Mouse (Mus musculus): ENCODE results near the gene Eml2.

Eml2 gene

DNA sequence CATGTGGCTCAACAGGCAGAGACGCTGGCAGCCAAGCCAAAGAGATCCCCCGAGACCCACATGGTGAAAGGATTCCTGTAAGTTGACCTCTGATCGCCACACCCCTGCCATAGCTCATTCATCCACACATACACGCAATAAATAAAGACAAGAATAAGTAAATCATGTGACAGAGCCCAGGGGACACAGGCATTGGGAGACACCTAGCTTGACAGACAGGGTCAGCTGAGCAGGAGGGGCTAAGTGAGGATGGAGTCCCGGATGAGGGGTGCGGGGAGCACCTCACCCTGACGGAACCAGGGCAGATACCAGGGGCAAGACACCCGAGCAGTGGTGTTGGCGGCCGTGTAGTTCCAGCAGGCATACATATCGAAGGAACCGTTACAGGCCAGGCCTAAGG is 12.5 kb upstream of the Eml2 start:
- no peak for DNase-seq

DNA sequence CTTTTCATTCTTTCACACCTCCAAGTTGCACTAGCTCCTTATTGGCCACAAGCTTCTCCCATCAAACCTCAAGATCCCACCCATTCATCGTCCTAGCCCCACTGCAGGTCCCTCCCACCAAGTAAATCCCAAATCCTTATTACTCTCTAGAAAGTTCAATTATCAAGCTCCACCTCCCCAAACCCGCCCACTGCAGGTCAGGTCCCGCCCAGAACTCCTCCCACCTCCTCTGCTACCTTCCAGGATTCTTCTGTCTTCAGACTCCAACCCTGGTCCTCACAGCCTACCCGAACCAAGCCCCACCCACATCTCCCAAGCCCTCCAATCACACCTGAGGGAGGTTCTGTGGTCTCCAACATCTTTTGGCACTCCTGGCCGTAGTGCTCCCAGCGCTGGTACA is 12.0 kb upstream of the Eml2 start:
- DNase-seq: no peak

DNA sequence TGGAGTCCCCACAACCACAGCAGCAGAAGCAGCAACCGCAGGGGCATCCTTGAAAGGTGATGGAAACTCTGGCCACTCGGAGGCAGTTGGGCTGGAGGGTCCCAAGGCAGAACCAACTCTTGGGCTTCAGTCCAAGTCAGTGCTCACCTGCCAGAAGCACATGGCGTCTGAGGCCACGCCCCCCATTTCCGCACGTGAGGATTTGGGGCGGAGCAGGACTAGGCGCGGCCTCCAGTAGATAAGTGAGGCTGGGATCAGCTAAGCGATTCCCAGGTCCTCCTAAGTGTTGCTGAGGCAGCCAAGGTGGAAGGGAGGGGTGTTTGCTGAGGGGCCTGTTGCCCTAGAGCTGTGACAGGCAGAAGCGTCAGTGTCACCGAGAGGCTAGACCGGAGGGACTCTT is 11.2 kb upstream of the Eml2 start:
- DNase-seq: peak; percentile 11

DNA sequence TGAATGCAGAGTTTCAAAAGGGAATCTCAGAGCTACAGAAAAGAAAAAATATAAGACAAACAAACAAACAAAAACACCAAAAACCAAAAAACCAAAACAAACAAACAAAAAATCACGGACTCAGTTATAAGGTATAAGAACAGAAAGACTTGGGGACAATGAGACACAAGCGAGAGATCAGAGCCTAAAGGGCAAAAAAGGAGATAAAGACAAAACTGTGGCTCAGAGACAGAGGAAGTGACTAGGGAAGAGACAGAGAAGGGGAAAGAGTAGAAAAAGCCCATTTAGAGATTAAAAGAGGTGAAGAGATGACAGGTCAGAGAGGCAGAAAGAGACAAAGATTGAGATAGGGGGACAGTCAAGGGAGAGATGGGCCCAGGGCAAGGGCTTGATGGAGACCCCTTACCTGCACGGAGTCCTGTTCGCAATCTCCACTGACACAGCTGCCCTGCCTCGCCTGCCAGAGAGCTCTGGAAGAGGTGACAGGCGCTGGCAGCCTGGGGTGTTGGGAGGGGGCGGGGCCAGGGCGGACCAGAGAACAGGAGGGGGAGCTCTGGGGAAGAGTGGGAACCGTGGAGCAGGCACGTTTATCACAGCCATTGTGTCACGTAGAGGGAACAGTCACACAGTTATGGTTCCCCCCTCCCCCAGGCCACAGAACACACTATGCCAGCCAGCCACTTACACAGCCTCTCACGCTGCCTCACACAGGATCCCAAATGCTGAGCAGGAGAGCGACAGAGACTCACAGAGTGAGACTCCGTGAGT is 10.4 kb upstream of the Eml2 start, which contains the start of gene Gipr:
Gene Gipr, minus strand, starts transcription at position 472 of the 768 bp plus-strand sequence.
- peak; percentile 8 for DNase-seq

DNA sequence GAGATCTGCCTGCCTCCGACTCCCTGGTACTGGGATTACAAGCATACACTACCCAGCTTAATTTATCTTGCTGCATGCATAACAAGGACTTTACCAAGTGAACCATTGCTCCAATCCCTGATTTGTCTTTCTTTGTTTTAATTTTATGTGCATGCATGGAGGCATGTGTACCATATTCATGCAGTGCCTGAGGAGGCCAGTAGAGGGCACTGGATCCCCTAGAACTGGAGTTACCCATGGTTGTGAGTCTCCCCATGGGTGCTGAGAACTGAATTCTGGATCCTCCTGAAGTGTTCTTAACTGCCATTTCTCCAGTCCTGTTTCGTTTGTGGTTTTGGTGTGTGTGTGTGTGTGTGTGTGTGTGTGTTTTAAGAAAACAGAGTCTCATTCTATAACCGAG is 9.2 kb upstream of the Eml2 start:
- DNase-seq: peak; percentile 5

DNA sequence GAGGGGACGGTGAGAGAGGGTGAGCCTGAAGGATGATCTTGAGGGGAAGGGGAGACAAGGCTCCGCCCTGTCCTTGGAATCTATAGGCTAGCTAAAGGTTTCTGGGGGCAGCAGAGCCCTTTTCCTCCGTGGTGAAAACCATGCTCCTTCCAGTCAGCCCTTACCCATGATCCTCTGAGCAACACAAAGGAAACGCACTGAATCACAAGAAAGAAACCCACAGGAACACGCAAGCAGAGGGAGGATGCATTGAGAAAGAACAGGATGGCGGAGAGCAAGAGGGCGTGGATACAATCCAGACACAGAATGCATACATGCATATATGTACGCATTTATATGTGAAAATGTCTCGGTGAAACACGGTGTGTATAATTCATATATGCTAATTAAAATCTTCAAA is 6.7 kb upstream of the Eml2 start:
- no peak for DNase-seq

DNA sequence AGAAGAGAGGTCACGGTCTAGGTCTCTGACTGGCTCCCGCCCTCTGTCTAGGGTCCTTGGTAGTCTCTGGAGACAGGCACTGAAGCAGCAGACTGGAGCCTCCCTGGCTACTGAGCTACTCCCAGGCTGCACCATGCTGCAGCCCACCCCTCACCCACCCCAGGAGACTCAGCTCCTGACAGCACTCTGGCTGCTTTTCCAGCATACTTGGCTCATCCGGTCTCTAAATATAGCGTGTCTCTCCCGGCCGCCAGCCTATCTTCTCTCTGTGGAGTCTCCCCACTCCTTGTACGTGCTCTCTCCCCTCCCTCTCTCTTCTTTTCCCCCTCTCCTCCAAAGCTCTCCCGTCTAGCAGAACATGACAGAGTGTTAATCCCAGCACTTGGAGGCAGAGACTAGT is 6.1 kb upstream of the Eml2 start:
- no peak for DNase-seq

DNA sequence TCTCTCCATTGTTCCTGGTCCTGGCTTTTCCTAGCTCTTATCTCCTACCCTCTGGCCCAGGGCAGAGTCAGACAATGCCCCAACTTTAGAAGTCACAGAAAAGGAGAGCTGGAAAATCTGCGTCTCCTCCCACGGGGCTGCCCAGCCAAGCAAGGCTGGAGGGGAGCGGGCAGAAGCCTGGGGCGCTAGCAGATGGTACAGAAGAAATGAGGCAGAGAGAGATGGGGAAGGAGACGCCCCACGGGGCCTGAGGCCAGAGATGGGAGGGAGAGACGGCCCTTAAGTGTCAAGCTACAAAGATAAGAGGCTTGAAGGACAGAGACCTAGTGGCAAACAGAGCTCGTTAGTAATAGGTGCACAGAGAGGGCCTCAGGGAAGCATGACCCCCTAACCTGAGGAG is 4.4 kb upstream of the Eml2 start:
- peak; percentile 57 for DNase-seq

DNA sequence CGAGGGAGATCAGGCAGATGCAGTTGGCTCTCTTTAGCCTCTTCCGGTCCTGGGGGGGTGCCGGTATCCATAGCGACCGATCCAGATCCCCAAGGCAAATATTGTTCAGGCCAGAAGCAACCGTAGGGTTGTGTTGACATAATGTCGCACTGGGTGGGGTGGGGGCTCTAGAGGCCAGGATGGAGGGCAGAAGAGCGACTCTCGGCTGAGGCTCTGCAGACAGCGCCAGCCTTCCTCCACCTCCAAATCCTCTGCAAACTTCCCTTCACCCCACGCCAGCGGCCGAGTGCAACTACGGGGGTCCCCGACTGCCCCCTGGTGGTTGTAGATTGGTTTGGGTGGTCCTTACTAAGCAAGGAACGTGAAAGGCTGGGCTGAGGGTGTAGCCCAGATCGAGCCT is 3.3 kb upstream of the Eml2 start:
- DNase-seq: peak; percentile 74

DNA sequence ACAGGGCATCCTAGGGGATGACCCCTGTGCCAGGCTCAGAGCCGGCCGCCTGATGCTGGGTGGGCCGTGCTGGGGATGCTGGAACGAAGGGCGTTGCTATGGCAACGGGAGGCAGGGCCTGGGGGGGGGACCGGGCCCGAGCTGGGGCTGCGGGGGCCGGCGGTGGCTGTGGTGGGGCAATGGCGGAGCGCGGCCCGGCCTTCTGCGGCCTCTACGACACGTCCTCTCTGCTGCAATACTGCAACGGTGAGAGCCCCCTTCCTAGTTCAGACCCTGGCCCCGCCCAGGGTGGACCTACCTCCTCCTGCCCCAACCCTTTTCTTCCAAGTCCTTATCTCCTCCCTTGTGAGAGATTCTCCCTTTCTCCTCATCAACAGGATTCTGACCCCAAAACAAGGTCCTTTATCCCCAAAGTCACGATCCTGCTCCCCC is 311 bp downstream of the Eml2 start:
- DNase-seq: no peak

DNA sequence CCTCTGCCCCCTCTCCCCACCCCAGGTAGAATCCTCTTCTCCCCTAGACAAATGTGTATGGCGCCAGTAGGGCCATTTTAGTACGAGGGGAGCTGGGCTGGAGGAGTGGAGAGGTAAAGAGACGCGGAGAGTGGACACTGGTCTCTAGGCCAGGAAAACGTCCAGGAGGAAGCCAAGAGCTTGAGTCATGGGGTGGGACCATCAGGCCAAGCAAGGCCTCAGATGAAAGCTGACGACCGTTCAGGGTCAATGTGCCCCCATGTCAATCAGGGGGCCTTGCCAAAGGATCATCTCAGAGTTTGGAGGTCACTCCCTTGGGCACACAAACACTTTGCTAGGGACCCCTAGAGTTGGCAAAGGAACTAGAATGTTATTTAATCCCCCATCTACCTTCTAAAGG is 995 bp downstream of the Eml2 start:
- peak; percentile 66 for DNase-seq

DNA sequence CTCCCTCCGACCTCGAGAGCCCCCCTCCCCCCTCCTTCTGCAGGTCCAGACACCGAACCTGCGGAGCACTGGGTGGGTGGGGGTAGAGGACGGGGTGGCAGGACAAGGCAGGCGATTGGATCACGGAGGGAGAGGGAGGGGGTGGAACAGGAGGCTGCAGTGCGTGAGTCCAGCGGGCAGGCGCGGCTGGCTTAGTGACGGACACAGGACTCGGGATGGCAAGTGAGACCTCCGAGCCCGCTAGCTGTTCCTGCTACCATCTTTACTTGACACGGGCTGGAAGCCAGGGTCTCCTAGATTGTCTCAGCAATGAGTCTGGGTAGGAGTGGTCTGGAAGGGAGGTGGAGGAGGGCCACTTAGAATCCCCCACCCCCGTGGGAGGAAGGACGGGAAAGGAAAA is 1.8 kb downstream of the Eml2 start:
- peak; percentile 79 for DNase-seq

DNA sequence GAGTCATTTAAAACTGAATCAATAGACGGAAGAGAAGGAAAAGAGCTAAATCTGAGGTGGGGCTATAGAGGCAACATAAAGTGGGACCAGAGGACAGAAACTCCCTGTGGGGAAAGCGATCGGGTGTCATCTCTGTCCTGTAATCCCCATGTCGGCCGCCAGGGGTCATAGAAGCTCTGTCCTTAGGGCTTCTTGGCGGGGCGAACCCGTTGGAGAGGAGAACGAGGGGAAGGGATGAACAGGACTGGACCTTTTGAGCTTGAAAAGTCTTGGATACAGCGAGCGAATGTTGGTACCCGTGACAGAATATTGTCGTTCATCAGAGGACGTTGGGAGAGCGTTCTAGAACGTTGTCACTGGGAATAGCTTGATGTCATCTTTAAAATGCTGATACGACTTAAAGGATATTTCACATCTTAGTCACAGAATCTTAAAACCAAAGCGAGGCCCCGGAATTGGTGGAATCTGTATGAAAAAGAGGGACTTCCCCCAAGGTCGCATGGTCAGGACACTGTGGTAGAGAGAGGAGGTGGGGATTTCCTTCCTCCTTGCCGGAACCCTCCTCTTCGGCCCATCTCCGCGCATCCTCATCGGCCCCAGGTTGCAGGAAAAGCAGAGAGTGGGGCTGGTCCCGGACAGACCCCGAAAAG is 2.3 kb downstream of the Eml2 start:
- DNase-seq: peak; percentile 83

DNA sequence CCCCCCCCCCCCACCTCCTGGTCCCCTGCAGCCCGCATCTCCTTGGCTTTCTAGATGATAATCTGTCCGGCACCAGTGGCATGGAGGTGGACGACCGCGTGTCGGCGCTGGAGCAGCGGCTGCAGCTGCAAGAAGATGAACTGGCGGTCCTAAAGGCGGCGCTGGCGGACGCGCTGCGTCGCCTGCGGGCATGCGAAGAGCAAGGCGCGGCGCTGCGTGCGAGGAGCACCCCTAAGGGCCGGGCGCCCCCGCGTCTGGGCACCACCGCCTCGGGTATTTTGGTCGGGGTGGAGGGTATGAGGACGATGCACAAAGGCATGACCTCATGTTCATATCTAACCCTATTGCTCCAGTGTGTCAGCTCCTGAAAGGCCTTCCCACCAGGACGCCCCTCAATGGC is 3.0 kb downstream of the Eml2 start:
- DNase-seq: peak; percentile 63

DNA sequence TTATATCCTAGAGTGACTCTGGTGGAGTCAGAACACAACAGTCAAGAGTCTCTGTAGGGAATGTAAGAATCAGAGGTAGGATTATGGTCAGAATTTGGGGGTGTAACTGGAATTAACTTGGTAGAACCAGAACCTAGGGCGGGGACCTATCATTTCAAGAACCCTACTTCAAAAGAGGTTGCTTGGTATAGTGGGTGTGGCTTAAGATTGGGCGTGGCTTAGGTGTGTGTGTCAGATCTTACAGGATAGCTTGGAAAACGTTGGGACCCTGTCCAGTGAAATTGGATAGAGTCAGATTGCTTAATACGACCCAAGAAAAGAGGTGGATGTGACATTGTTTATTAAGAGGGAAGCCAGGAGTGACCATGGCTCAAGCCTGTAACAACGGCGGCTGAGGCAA is 3.7 kb downstream of the Eml2 start:
- DNase-seq: no peak

DNA sequence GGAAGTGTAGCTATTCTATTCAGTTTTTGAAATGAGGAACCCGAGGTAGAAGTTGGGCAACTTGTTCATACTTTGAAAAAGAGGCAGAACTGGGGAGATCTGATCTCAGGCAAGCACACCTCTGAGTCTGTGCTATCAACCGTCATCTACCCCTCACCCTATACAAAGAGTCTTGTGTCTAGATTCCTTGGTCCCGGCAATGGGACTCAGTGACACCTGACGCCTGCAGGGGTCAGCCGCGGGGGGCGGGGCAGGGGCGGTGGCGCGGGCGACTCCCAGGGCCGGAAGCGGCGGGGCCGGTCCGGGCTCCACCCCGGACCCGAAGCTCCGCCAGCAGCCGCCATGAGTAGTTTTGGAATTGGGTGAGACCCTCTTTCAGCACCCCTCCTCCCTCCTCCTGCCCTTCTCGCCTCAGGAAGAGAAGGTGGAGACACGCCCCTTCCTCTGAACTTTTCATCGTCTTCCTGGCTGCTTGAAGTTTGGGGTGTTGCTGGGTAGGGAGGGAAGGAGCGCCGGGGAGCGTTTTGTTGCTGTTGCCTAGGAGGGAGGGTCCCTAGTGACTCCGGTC is 4.7 kb downstream of the Eml2 start:
- no peak for DNase-seq

DNA sequence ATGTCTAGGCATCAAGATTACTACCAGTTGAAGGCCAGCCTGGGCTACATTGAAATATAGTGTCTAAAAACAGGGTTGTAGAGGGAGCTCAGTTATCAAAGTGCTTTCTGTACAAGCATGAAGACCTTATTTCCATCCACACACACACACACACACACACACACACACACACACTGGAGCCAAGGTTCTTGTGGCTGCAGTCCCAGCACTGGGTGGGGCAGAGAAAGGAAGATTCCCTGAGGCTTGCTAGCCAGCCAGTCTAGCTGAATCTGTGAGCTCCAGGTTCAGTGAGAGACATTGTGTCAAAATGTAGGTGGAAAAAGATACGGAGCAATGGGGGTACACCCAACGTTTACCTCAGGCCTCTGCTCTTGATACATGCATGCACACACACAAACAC is 8.0 kb downstream of the Eml2 start:
- DNase-seq: no peak

DNA sequence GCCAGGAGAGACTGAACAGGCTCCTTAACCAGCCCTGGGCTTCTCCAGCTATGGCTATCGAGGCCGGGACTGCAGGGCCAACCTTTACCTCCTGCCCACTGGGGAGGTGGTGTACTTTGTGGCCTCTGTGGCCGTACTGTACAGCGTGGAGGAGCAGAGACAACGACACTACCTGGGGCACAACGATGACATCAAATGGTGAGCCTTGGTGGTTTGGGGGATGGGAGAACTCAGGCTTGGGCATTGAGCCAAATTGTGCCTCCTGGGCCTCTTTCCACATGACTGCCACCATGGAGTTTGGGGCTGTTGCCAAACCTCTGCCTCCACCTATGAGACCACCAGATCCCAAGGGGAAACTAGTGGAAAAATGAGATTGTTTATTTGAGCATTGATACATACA is 8.5 kb downstream of the Eml2 start:
- DNase-seq: no peak

DNA sequence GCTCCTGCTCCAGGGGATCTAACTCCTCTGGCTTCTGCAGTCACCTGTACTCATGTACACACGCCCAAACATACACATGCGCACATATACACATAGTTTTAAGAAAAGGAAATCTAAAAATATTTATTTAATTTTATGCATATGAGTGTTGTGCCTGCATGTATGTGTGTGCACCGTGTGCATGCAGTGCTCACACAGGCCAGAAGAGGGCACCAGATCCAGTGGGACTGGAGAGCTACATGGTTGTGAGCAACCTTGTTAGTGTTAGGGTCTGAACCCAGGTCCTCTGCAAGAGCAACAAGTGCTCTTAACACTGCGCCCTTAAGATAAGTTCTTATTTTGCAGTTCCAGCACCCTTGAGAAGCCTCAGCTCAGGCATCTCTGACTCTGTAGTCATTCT is 18.5 kb downstream of the Eml2 start:
- no peak for DNase-seq

DNA sequence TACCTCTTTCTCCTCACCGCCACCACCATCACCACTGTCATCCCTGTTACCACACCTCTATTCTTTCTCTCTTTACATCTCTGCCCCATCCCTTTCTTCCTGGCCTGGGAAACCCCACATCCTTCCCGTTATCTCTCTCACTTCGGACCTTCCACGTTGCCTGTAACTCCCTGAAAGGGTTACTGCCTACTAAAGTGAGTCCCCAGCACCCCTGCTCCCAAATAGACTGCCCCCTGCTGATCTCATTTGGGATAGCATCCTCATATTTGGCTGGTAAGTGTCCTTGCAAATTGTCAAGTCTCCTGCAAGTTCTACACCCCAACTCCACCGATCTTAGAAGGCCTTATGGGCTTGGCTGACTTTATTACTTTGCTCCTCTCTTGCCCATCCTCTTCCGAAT is 20.5 kb downstream of the Eml2 start:
- DNase-seq: peak; percentile 35

DNA sequence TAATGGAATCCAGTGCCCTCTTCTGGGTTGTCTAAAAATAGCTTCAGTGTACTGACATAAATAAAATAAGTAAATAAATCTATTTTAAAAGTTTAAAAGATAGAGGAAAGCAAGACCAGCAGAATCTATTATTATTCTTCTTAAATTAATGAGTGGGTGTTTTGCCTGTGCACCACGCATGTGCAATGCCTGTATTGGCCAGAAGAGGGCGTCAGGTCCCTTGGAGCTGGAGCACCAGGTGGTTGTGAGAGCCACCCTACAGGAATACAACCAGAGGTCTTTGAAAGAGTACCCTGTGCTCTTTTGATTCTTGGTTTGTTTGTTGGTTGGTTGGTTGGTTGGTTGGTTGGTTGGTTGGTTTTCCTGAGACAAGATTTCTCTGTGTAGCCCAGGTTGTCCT is 21.8 kb downstream of the Eml2 start:
- DNase-seq: no peak

DNA sequence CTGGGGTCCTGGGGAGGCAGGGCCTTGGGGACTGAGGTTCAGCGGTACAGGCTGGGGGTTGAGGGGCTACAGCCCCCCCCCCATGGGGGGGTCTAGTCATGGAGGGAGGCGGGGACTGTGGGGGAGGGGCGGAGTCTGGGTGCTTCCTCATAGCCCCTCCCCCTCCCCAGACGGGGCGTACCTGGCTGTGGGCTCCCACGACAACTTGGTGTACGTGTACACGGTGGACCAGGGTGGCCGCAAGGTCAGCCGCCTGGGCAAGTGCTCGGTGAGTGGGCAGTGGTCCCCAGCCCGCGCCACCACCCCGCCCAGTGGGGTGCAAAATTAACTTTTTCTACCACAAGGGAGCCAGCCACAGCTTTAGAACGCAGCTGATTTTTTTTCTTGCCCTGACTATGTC is 25.4 kb downstream of the Eml2 start:
- DNase-seq: no peak

DNA sequence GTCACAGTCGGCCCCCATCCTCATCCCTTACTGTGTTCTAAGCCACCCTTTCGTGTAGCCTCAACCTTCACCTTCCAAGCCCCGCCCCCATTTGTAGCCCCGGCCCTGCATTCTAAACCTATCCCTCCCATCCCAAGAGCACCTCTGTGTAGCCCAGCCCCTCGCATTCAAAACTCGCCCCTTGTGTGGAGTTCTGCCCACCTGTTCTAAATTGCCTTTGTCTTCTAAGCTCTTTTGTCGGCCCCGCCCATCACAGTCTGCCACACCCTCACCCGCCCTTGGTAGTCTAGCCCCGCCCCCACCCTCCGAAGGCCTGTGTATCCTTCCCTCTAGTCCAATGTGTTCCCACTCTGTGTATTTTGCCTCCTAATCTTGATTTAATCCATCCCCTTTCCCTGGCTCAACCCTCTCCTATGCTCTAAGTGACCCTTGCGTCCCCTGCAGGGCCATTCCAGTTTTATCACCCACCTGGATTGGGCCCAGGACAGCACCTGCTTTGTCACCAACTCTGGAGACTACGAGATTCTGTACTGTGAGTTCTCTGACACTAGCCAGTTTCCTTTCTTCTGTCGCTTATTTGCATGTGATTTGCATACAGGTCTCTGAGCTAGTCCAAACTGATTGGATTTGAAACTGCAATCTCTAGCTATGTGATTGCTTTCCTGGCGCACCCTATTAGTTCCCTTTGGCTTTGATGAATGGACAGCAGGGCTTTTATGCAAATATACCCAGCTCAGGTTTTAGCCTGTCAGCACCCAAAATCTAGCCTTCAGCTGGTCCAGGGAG is 26.0 kb downstream of the Eml2 start:
- no peak for DNase-seq
